Mouse (Mus musculus) embryonic fibroblast, embryonic 13.5 days (primary cell): ENCODE measurements at regions not wholly inside any gene's neighbourhood (a gene's known extent, or its start where the extent isn't known, plus 50 kb on each side); places are given as distances from the start of the nearest gene placed in this dataset.

ENCODE experiments used
- H3K27ac ChIP-seq: 2 replicates; pipeline ENCODE4 v1.5.1; 2012; ENCODE audit warnings: low read length, control low read depth, inconsistent platforms; ENCODE audit not compliant: insufficient read depth
- H3K4me1 ChIP-seq: 2 replicates; pipeline ENCODE4 v1.6.1; 2011; ENCODE audit warnings: low read length; ENCODE audit not compliant: control insufficient read depth, insufficient read depth
- H3K4me3 ChIP-seq: 2 replicates; pipeline ENCODE4 v1.5.1; 2011; ENCODE audit warnings: mild to moderate bottlenecking, control low read depth, low read length; ENCODE audit not compliant: insufficient read depth
- CTCF ChIP-seq: IDR thresholded peaks from 2 replicates; pipeline ENCODE4 v1.5.1; 2011; ENCODE audit warnings: mild to moderate bottlenecking, control low read depth, low read length, moderate library complexity, borderline replicate concordance; ENCODE audit not compliant: insufficient read depth
- POLR2A ChIP-seq: IDR thresholded peaks from 2 replicates; pipeline ENCODE4 v1.6.1; 2011; ENCODE audit warnings: low read depth, mild to moderate bottlenecking, control low read depth, low read length, moderate library complexity

- Histone ChIP-seq H3K4me3 (no peak overlapping the region), H3K4me1 (no peaks in the 10 kb centered on the region), H3K27ac (no peak overlapping the region)
- TF ChIP-seq POLR2A: no peak
- TF ChIP-seq CTCF: no peak
Observed at GRCm38 (mm10) chr4:124147276-124147675, 229.5 kb upstream of the 4930535I16Rik start.

- Histone ChIP-seq H3K27ac (no peak overlapping the region), H3K4me1 (no peaks in the 10 kb centered on the region)
Observed at GRCm38 (mm10) chr4:124146135-124146534, 228.3 kb upstream of the 4930535I16Rik start.

GRCm38 (mm10) chr4:124143630-124144029, 225.8 kb upstream of the 4930535I16Rik start:
- Histone ChIP-seq H3K4me3 (no peak overlapping the region), H3K27ac (no peak overlapping the region), H3K4me1 (no peaks in the 10 kb centered on the region)
- TF ChIP-seq CTCF (no peak), POLR2A (no peak)

More at GRCm38 (mm10) chr4:124146135-124146534, 228.3 kb upstream of the 4930535I16Rik start:
- TF ChIP-seq POLR2A (no peak), CTCF (no peak)
- H3K4me3 ChIP-seq: no peak overlapping the region

GRCm38 (mm10) chr4:124143226-124143625, 225.4 kb upstream of the 4930535I16Rik start:
- TF ChIP-seq CTCF (no peak), POLR2A (no peak)
- no peak overlapping the region for H3K27ac ChIP-seq
- H3K4me1 ChIP-seq: no peaks in the 10 kb centered on the region
- H3K4me3 ChIP-seq: no peak overlapping the region

- TF ChIP-seq POLR2A (no peak), CTCF (peak; percentile 63; the same call in 1 of the 2 replicates)
- Histone ChIP-seq H3K4me3 (no peak overlapping the region), H3K27ac (no peak overlapping the region), H3K4me1 (no peaks in the 10 kb centered on the region)
Observed at GRCm38 (mm10) chr4:124142083-124142482, 224.3 kb upstream of the 4930535I16Rik start.

GRCm38 (mm10) chr4:124135165-124135470, 217.3 kb upstream of the 4930535I16Rik start:
- no peak for TF ChIP-seq CTCF
- TF ChIP-seq POLR2A: no peak
- Histone ChIP-seq H3K4me3 (no peak overlapping the region), H3K4me1 (no peaks in the 10 kb centered on the region), H3K27ac (no peak overlapping the region)

- H3K4me1 ChIP-seq: no peaks in the 10 kb centered on the region
- H3K4me3 ChIP-seq: no peak overlapping the region
- no peak overlapping the region for H3K27ac ChIP-seq
- TF ChIP-seq CTCF (no peak), POLR2A (no peak)
Observed at GRCm38 (mm10) chr4:124134341-124135164, 216.7 kb upstream of the 4930535I16Rik start.

- no peak overlapping the region for H3K27ac ChIP-seq
- TF ChIP-seq CTCF (no peak), POLR2A (no peak)
- no peaks in the 10 kb centered on the region for H3K4me1 ChIP-seq
- no peak overlapping the region for H3K4me3 ChIP-seq
Observed at GRCm38 (mm10) chr4:124130946-124131345, 213.1 kb upstream of the 4930535I16Rik start.

GRCm38 (mm10) chr4:124126258-124126657, 208.4 kb upstream of the 4930535I16Rik start:
- no peak for TF ChIP-seq CTCF
- TF ChIP-seq POLR2A: no peak
- Histone ChIP-seq H3K4me3 (no peak overlapping the region), H3K27ac (no peak overlapping the region), H3K4me1 (no peaks in the 10 kb centered on the region)

GRCm38 (mm10) chr4:124120334-124120733, 202.5 kb upstream of the 4930535I16Rik start:
- no peak overlapping the region for H3K27ac ChIP-seq
- H3K4me3 ChIP-seq: no peak overlapping the region
- no peaks in the 10 kb centered on the region for H3K4me1 ChIP-seq
- TF ChIP-seq POLR2A: no peak
- TF ChIP-seq CTCF: no peak

- no peak overlapping the region for H3K4me3 ChIP-seq
- TF ChIP-seq CTCF (no peak), POLR2A (no peak)
- H3K4me1 ChIP-seq: no peaks in the 10 kb centered on the region
- H3K27ac ChIP-seq: no peak overlapping the region
Observed at GRCm38 (mm10) chr4:124113856-124114345, 196.1 kb upstream of the 4930535I16Rik start.
